Mouse (Mus musculus): Measurements from ENCODE around the gene Lrch3.
A peak's percentile ranks its signal among the peaks of the same experiment; 100 is the strongest.
"Not testable (repeated sequence)": the region's sequence is repeated elsewhere in the genome, so short reads cannot be mapped to it uniquely, and the experiment has no call there.

Lrch3 gene

GRCm38 (mm10) chr16:32913937-32914881 lies at the start of gene Lrch3:
Lrch3 (plus strand) TSS chr16:32914100.
- peak; percentile 78 to 91 for DNase-seq (ENCODE audit: low spot score in 2 of 2)

GRCm38 (mm10) chr16:32865401-32865800 lies 48.5 kb upstream of the Lrch3 start:
- no peak for DNase-seq (ENCODE audit: low spot score in 2 of 2)

DNA sequence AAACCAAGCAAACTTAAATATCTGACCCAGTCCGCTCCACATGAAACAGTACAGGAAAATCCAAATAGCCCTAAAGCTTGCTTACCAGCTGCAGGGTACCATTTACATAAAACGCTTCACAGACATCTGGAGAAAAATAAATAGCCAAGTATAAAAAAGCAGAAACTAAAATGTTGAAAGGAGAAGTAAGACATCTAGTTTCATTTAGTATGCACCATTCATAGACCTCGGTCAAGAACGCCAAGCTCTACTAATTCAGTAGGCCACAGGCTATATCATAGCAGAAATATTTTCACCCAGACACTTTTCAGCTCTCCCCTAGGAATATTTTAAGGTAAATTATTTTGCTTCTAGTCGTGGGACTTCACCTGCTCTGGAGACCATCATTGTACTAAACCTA lies 47.2 kb upstream of the Lrch3 start:
- DNase-seq (ENCODE audit: low spot score in 2 of 2) = no peak

DNA sequence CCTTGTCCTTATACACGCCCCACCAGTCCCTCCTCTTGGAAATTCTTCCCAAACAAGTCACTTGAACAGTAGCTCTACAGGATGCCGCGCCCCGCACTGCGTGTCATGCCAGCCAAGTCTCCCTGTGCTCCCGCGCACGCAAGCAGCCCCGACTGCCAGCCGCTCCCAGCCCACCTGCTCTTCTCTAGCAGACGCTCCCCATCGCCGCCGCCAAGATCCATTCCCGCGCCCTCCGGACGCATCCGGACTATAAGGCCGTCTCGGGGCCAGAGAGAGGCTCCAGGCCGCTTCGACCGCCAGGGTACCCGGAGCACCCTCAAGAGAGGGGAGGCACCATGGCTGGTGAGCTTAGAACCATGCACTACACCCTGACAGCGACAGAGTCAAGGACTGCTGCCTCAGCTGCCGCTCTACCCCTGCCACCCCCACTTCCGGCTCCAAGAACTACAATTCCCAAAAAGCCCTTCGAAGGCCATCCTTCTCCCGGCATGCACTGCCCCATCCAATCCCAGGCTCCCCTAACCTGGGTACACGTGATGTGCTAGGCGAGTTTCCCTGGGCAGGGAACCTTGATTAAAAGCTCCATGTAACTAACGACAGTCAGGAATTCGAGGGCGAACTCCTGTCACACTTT lies 45.9 kb upstream of the Lrch3 start:
- DNase-seq (ENCODE audit: low spot score in 2 of 2) = peak; percentile 87 to 88

- DNase-seq (ENCODE audit: low spot score in 2 of 2) = no peak
Observed at GRCm38 (mm10) chr16:32870231-32870630, 43.7 kb upstream of the Lrch3 start.

GRCm38 (mm10) chr16:32873366-32873765 lies 40.5 kb upstream of the Lrch3 start:
- no peak for DNase-seq (ENCODE audit: low spot score in 2 of 2)

DNA sequence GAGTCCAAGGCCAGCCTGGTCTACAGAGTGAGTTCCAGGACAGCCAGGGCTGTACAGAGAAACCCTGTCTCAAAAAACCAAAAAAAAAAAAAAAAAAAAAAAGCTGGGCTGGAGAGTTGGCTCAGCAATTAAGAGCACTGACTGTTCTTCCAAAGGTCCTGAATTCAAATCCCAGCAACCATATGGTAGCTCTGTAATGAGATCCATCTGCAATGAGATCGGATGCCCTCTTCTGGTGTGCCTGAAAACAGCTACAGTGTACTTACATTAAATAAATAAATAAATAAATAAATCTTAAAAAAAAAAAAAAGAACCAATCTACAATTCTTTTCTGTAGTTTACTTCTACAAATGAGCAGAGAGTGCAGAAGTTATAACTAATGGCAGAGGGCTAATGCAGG lies 38.6 kb upstream of the Lrch3 start:
- not testable (repeated sequence) for DNase-seq (ENCODE audit: low spot score in 2 of 2)

DNA sequence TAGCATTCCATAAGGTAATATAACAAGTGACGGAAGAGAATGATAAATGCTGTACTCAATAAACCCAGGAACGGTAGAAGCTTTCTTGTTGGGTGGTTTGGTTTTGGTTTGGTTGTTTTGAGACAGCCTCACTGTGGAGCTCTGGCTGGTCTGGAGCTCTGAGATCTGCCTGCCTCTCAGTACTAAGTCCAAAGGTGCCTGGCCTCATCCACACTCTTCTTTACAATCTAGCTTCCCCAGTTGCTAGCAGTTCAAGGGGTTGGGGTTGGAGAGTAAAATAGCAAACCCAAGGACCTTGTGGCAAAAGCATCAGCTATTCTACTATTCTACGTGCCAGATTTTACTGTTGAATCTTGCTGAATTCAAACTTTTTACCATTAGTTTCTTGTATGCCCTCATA lies 38.1 kb upstream of the Lrch3 start:
- no peak for DNase-seq (ENCODE audit: low spot score in 2 of 2)

DNA sequence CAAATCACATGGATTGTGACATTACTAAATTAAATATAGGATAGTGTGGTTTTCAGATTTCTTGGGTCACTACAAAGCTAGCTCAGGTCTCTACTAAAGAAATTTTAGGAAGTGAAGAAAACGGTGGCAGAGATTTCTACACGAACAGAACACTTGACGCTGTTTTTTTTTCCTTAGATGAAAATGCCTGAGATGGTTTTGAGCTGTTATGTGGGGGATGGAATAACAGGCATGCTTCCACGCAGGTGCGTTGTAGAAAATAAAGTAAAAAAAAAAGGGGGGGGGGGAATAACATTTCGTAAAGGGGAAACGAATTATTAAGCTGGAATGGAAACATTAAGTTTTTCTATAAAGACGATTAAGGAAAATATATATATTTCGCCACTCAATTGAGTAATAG lies 37.1 kb upstream of the Lrch3 start:
- DNase-seq (ENCODE audit: low spot score in 2 of 2) = no peak

DNA sequence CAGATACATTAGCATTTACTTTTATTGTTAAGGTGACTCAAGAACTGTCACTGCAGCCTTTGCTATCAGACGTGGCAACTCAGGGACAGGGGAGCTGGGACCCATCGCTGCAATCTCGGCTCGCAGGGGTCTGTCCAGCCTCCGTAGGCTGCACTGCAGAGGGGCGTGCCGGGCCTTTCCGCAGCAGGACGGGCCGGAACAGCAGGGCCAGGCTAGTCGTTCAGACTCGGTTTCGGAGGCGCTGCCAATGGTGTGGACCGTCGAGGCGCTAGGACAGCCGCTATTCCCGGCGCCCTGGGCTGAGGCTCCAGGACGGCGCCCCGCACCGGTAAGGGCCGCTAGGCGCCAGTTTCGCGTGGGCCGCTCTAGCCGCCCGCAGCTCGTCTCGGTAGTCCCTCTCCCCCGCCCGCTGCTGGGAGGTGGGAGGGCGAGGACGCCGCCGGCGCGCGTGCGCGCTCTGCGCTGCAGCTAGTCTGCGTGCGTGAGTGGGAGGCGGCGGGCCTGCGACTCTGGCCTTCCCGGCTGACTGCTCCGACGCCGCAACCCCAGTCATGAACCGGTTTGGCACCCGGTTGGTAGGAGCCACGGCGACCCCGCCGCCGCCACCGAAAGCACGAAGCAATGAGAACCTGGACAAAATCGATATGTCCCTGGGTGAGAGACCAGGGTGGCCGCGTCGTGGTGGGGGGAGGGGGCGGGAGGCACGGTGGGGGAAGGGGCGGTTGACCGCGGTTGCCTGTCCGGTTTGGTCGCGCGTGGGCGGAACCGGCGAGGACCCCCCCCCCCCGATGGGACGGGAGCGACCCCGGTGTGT lies 36.4 kb upstream of the Lrch3 start, which contains the start of the genes Fyttd1 and Rubcn:
Gene Fyttd1 (plus strand): TSS at position 158 of the 814 bp plus-strand sequence.
Gene Rubcn (minus strand): TSS at position 424 of the 814 bp plus-strand sequence.
- DNase-seq (ENCODE audit: low spot score in 2 of 2) = peak; percentile 94 to 95

DNA sequence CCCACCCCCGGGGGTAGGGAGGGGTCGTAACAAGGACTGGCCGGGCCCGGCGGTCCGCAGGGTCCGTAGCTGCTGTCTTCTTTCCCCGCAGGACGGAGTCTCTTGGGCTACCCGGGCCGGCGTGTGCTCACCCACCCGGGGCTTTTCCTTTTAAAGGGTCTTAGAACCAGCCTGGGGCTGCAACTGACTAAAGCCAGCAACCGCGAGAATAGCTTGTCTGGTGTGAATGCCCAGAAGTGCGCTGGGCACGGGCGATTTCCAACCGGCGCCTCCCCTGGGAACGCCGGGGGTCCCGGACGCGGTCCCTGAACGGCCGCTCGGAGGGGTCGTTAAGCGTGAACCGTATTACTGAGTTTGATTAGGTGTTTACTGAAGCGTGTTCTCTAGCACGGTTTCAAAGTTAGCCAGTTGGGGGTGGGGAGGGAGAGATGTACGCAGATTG lies 35.7 kb upstream of the Lrch3 start:
- no peak for DNase-seq (ENCODE audit: low spot score in 2 of 2)

- DNase-seq (ENCODE audit: low spot score in 2 of 2) = no peak
Observed at GRCm38 (mm10) chr16:32878972-32879926, 34.7 kb upstream of the Lrch3 start.

- no peak for DNase-seq (ENCODE audit: low spot score in 2 of 2)
Observed at GRCm38 (mm10) chr16:32881538-32881937, 32.4 kb upstream of the Lrch3 start.

DNA sequence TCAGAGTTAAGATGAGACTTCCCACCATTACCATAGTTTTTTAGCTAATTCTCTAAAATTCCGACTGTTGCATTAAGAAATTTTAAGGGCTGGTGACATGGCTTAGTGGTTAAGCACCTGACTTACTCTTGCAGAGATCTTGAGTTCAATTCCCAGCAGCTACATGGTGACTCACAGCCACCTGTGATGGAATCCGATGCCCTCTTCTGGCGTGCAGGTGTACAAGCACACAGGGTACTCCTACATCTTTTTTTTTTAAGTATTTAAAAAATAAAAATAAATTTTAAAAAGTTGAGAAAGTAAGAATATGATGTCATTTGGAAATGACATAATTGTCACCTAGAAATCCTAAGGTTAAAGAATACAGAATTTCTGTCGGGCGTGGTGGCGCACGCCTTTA lies 25.9 kb upstream of the Lrch3 start:
- no peak for DNase-seq (ENCODE audit: low spot score in 2 of 2)

- no peak for DNase-seq (ENCODE audit: low spot score in 2 of 2)
Observed at GRCm38 (mm10) chr16:32889881-32890280, 24.0 kb upstream of the Lrch3 start.

GRCm38 (mm10) chr16:32896126-32896525 lies 17.8 kb upstream of the Lrch3 start:
- no peak for DNase-seq (ENCODE audit: low spot score in 2 of 2)

DNA sequence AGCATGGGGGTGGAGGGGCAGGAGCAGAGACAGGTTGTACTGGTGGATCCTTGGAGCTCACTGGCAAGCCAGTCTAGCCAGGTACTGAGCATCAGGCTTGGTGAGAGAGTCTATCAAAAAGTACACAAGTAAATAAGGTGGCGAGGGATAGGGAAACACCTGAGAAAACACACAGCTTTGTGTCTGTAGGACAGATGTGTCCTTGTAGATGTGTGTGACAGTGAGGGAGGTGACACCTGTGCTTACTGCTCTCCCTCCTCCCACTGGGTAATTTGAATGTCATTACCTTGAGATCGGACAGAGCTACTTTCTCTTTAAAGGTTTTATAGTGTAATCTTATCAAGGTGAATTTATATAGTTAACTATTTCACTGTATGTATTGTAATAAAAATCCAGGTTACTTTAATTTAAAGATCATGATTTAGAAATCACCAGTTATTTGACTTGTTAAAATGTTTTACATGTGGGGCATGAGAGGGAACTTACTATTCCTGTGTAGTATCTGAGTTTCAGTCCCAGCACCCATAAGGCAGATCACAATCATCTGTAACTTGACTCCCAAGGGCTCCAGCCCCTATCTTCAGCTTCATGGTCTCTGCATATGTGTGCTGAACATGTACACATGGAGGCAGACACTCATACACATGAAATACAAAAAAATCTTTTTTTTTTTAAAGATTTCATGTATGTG lies 12.4 kb upstream of the Lrch3 start:
- DNase-seq (ENCODE audit: low spot score in 2 of 2) = no peak

- no peak for DNase-seq (ENCODE audit: low spot score in 2 of 2)
Observed at GRCm38 (mm10) chr16:32902051-32902428, 11.9 kb upstream of the Lrch3 start.

GRCm38 (mm10) chr16:32906186-32906585 lies 7.7 kb upstream of the Lrch3 start:
- DNase-seq (ENCODE audit: low spot score in 2 of 2) = no peak

GRCm38 (mm10) chr16:32906727-32907126 lies 7.2 kb upstream of the Lrch3 start:
- no peak for DNase-seq (ENCODE audit: low spot score in 2 of 2)
